ENCODE assay signal across 9 mouse cellular contexts in genomic region chr5:150020851-150021250, GRCm38 (mm10). TPM values are rescaled to one million over a fixed set of nuclear protein-coding genes. Genes with fewer than 3 reads are reported as not detected.
DNase-seq lines count a peak whose midpoint lies in the region; ATAC-seq and TF ChIP-seq lines count a peak whose summit lies in the region.
"Had no signal": no experiment of that assay in that cellular context is flagged by ENCODE, and none has a peak within 500 bp of the region (broad histone marks: within the 10 kb centered on the region; RNA-seq: fewer than 3 reads in every experiment).

No protein-coding gene starts in this region.

- H3K36me3 ChIP-seq in forebrain, postnatal 0 days (ENCODE audit: insufficient read depth), result no peaks in the 10 kb centered on the region
- H3K36me3 ChIP-seq in hindbrain, embryonic 14.5 days (replicated peaks; ENCODE audit: control insufficient read depth, insufficient read depth), result no peaks in the 10 kb centered on the region
- H3K36me3 ChIP-seq: heart, embryonic 15.5 days had no signal

- H3K4me1 ChIP-seq in forebrain, postnatal 0 days (ENCODE audit: insufficient read depth), result no peaks in the 10 kb centered on the region
- H3K4me1 ChIP-seq in hindbrain, embryonic 14.5 days (replicated peaks; ENCODE audit: control insufficient read depth, insufficient read depth, low read length), result no peaks in the 10 kb centered on the region
- H3K4me1 ChIP-seq: heart, embryonic 15.5 days had no signal

- peak; percentile 87 for ATAC-seq in forebrain, postnatal 0 days
- peak; percentile 87; the same call in 1 of the 2 replicates for ATAC-seq in hindbrain, embryonic 14.5 days (ENCODE audit: low FRiP score)

- no peak overlapping the region for H3K4me2 ChIP-seq in forebrain, postnatal 0 days (ENCODE audit: low read depth)
- no peak overlapping the region for H3K4me2 ChIP-seq in hindbrain, embryonic 14.5 days (replicated peaks)
- H3K4me2 ChIP-seq: heart, embryonic 15.5 days had no signal

- H3K27ac ChIP-seq in forebrain, postnatal 0 days (ENCODE audit: low read depth, low read length), result no peak overlapping the region
- no peak overlapping the region for H3K27ac ChIP-seq in hindbrain, embryonic 14.5 days
- H3K27ac ChIP-seq: heart, embryonic 15.5 days had no signal

- peak; percentile 98 for TF ChIP-seq CTCF in forebrain, postnatal 0 days (IDR thresholded peaks at IDR 0.05; ENCODE audit: low read depth)

- WGBS in forebrain, postnatal 0 days, result 2% methylated on average over 6 of the region's 6 CpGs
- WGBS in hindbrain, embryonic 14.5 days, result 7% methylated on average over 6 of the region's 6 CpGs

- H3K9me3 ChIP-seq in forebrain, postnatal 0 days (ENCODE audit: low read length), result no peaks in the 10 kb centered on the region
- H3K9me3 ChIP-seq in hindbrain, embryonic 14.5 days (ENCODE audit: control insufficient read depth, low read length), result no peaks in the 10 kb centered on the region
- H3K9me3 ChIP-seq: heart, embryonic 15.5 days had no signal

- H3K4me3 ChIP-seq in forebrain, postnatal 0 days (ENCODE audit: low read depth, low read length), result no peak overlapping the region
- H3K4me3 ChIP-seq in hindbrain, embryonic 14.5 days (replicated peaks; ENCODE audit: low read length), result no peak overlapping the region
- H3K4me3 ChIP-seq: heart, embryonic 15.5 days had no signal

- DNase-seq in Muller cell, postnatal 12 days (ENCODE audit: inconsistent ontology term), result peak; percentile 64
- peak; percentile 17 for DNase-seq in cerebellum, adult 11-12 months
- peak; percentile 91 for DNase-seq in forebrain, postnatal 0 days
- peak; percentile 96 for DNase-seq in hindbrain, embryonic 14.5 days (ENCODE audit: low spot score)
- peak; percentile 86 to 87 for DNase-seq in layer of hippocampus, postnatal 10 days (ENCODE audit: low spot score in 2 of 2)
- peak; percentile 87 for DNase-seq in lung, postnatal 10 days
- DNase-seq in retina, embryonic 14.5 days (ENCODE audit: low spot score), result peak; percentile 92
- peak; percentile 49 for DNase-seq in urinary bladder, postnatal 10 days (ENCODE audit: low spot score)

- H3K27me3 ChIP-seq in forebrain, postnatal 0 days (ENCODE audit: insufficient read depth, low read length), result no peaks in the 10 kb centered on the region
- no peaks in the 10 kb centered on the region for H3K27me3 ChIP-seq in hindbrain, embryonic 14.5 days (ENCODE audit: control insufficient read depth, insufficient read depth, low read length)

- no peak overlapping the region for H3K9ac ChIP-seq in forebrain, postnatal 0 days
- H3K9ac ChIP-seq in hindbrain, embryonic 14.5 days, result no peak overlapping the region
- H3K9ac ChIP-seq: heart, embryonic 15.5 days had no signal

RNA-seq across cellular contexts. Expression of gene Rxfp2, which starts 2.4 kb away (rescaled TPM):
- 0.10 and 0.77 TPM in 2 replicates for total RNA-seq in forebrain, postnatal 0 days (2014; rRNA removed)
- polyA plus RNA-seq in forebrain, postnatal 0 days (2015; fragmentation: Nextera tagmentation; extraction: Ambion mirVana), result 0.19 and 0.21 TPM in 2 replicates
- polyA plus RNA-seq in hindbrain, embryonic 14.5 days (2014; fragmentation: Nextera tagmentation; extraction: Ambion mirVana), result 0.52 and 0.70 TPM in 2 replicates
- total RNA-seq in layer of hippocampus, postnatal 10 days (2021), result under 1 TPM; 0.41 to 0.60 TPM

Comparison
In these comparisons a context has a peak if more than half of its experiments do, and no peak if none do; other contexts are left out.
1. DNase-seq: peak in every context shown above with its lines; median percentile 96 in hindbrain, embryonic 14.5 days; 92 in retina, embryonic 14.5 days; 91 in forebrain, postnatal 0 days; 87 in lung, postnatal 10 days; 86 in layer of hippocampus, postnatal 10 days; 64 in Muller cell, postnatal 12 days; 49 in urinary bladder, postnatal 10 days; 17 in cerebellum, adult 11-12 months.